Comparison of ENCODE assay signal across 8 mouse cellular contexts in the genomic region with DNA sequence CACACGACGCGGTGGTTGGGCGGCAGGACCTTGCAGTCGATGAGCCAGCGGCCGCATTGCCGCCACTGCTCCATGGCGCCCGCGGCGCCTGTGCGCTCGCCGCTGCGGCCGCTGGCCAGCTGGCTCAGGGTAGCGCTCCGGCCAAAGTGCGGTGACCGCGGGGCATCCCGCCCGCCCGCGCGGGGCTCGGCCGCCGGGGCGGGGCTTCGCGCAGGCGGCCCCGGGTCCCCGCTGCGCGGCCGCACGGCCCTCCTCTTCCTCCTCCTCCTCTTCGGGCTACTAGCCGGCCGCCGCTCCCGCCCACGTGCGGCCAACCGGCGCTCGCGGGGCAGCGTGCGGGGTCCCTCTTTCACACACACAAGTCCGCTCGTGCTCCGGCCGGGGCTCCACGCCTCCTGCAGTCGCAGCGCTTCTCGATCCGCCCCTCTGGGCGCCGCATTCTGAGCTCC. TPM values are rescaled to one million over a fixed set of nuclear protein-coding genes. Genes with fewer than 3 reads are reported as not detected.
DNase-seq lines count a peak whose midpoint lies in the region; ATAC-seq and TF ChIP-seq lines count a peak whose summit lies in the region.

No protein-coding gene starts in this region.

- peak overlapping the region; percentile 99 for H3K4me2 ChIP-seq in forebrain, embryonic 14.5 days (ENCODE audit: low read length)
- H3K4me2 ChIP-seq in lung, postnatal 0 days (replicated peaks; ENCODE audit: low read depth, low read length): peak overlapping the region; percentile 94

- ATAC-seq in forebrain, embryonic 14.5 days: peak; percentile 36
- ATAC-seq in lung, postnatal 0 days: peak; percentile 48
- ATAC-seq in megakaryocyte-erythroid progenitor cell, adult 5-6 weeks (replicated peaks; ENCODE audit: low FRiP score, low TSS enrichment, poor library complexity, severe bottlenecking): no peak
- ATAC-seq in erythroid progenitor cell, adult 5-6 weeks (replicated peaks; ENCODE audit: low FRiP score, poor library complexity, severe bottlenecking): no peak

- under 1% methylated on average over 62 of the region's 64 CpGs for WGBS in forebrain, embryonic 14.5 days
- 0% methylated on average over 56 of the region's 64 CpGs for WGBS in lung, postnatal 0 days

- no peak for DNase-seq in left cerebral cortex, adult 2 months (ENCODE audit: extremely low spot score in 1 of 2, low spot score in 2 of 2)
- no peak for DNase-seq in left cerebral cortex, adult 9 months (ENCODE audit: low spot score in 2 of 2)
- peak; percentile 79 for DNase-seq in adrenal gland, postnatal 10 days
- peak; percentile 47 for DNase-seq in forebrain, embryonic 14.5 days (ENCODE audit: low spot score)
- DNase-seq in kidney, adult 8-10 months: peak; percentile 76 to 80
- no peak for DNase-seq in lung, postnatal 0 days (ENCODE audit: low spot score)

- peak overlapping the region; percentile 85 for H3K4me3 ChIP-seq in left cerebral cortex, adult 2 months
- peak overlapping the region; percentile 90 for H3K4me3 ChIP-seq in forebrain, embryonic 14.5 days (ENCODE audit: low read depth, low read length)
- H3K4me3 ChIP-seq in lung, postnatal 0 days (ENCODE audit: low read depth, low read length): peak overlapping the region; percentile 71

- H3K9me3 ChIP-seq in forebrain, embryonic 14.5 days (replicated peaks; ENCODE audit: control insufficient read depth, low read length): no peaks in the 10 kb centered on the region
- no peaks in the 10 kb centered on the region for H3K9me3 ChIP-seq in lung, postnatal 0 days (ENCODE audit: low read length)

- H3K27ac ChIP-seq in left cerebral cortex, adult 2 months: peak overlapping the region; percentile 77; the same call in 1 of the 2 replicates
- peak overlapping the region; percentile 82 for H3K27ac ChIP-seq in forebrain, embryonic 14.5 days (ENCODE audit: low read depth, low read length)
- peak overlapping the region; percentile 87 for H3K27ac ChIP-seq in lung, postnatal 0 days (ENCODE audit: low read length)

- TF ChIP-seq EP300 in lung, postnatal 0 days (IDR thresholded peaks at IDR 0.05): no peak

- peak overlapping the region; percentile 94 for H3K9ac ChIP-seq in forebrain, embryonic 14.5 days (ENCODE audit: low read length)
- H3K9ac ChIP-seq in lung, postnatal 0 days (replicated peaks; ENCODE audit: low read depth): peak overlapping the region; percentile 73

- no peak for TF ChIP-seq CTCF in left cerebral cortex, adult 2 months (IDR thresholded peaks at IDR 0.05)
- no peak for TF ChIP-seq CTCF in lung, postnatal 0 days (IDR thresholded peaks at IDR 0.05)

- peaks cover 33% of the 10 kb centered on the region for H3K4me1 ChIP-seq in forebrain, embryonic 14.5 days (ENCODE audit: control insufficient read depth, insufficient read depth, low read length)
- peaks cover 33% of the 10 kb centered on the region for H3K4me1 ChIP-seq in lung, postnatal 0 days (ENCODE audit: insufficient read depth, low read depth, low read length)

- intact Hi-C loops in left cerebral cortex, adult 2 months (cut with DNase I): no loop called here

- H3K36me3 ChIP-seq in forebrain, embryonic 14.5 days (ENCODE audit: control insufficient read depth, insufficient read depth, low read length): no peaks in the 10 kb centered on the region
- no peaks in the 10 kb centered on the region for H3K36me3 ChIP-seq in lung, postnatal 0 days (ENCODE audit: insufficient read depth, low read length)

- no peaks in the 10 kb centered on the region for H3K27me3 ChIP-seq in forebrain, embryonic 14.5 days (replicated peaks; ENCODE audit: control insufficient read depth, insufficient read depth, low read length)
- H3K27me3 ChIP-seq in lung, postnatal 0 days (replicated peaks; ENCODE audit: insufficient read depth, low read length): no peaks in the 10 kb centered on the region

RNA-seq across cellular contexts. Expression of a gene that starts 0.4 kb away (rescaled TPM):
- total RNA-seq in left cerebral cortex, adult 2 months (2021): 10 to 100 TPM; 10.2 to 10.5 TPM
- total RNA-seq in adrenal gland, postnatal 10 days (2021): 10 to 100 TPM; 21.5 to 29.6 TPM
- 7.4 and 8.9 TPM in 2 replicates for polyA plus RNA-seq in forebrain, embryonic 14.5 days (2014; fragmentation: Nextera tagmentation; extraction: Ambion mirVana)
- 11.8 and 12.1 TPM in 2 replicates for polyA plus RNA-seq in lung, postnatal 0 days (2015; fragmentation: Nextera tagmentation; extraction: Ambion mirVana)
- total RNA-seq in megakaryocyte-erythroid progenitor cell, adult 5-6 weeks (2014; fragmentation: Nextera tagmentation): 9.0 and 15.9 TPM in 2 replicates
- total RNA-seq in megakaryocyte-erythroid progenitor cell, adult 5-6 weeks (2017): 5.0 and 7.5 TPM in 2 replicates
- total RNA-seq in erythroid progenitor cell, adult 5-6 weeks (2015; ENCODE audit: low replicate concordance): 1.7 and 3.6 TPM in 2 replicates
- total RNA-seq in erythroid progenitor cell, adult 5-6 weeks (2017; ENCODE audit: low replicate concordance): 2.2 and 10.7 TPM in 2 replicates

RNA-seq across cellular contexts. Expression of a gene that starts 15.7 kb away (rescaled TPM):
- 10 to 100 TPM; 26.7 to 27.6 TPM for total RNA-seq in left cerebral cortex, adult 2 months (2021)
- total RNA-seq in adrenal gland, postnatal 10 days (2021): 1 to 10 TPM; 4.8 to 5.7 TPM
- polyA plus RNA-seq in forebrain, embryonic 14.5 days (2014; fragmentation: Nextera tagmentation; extraction: Ambion mirVana): 34.3 and 38.1 TPM in 2 replicates
- 3.4 and 3.8 TPM in 2 replicates for polyA plus RNA-seq in lung, postnatal 0 days (2015; fragmentation: Nextera tagmentation; extraction: Ambion mirVana)
- total RNA-seq in megakaryocyte-erythroid progenitor cell, adult 5-6 weeks (2014; fragmentation: Nextera tagmentation): not detected in 2 replicates
- 0.52 TPM in 1 of 2 replicates, not detected in the other for total RNA-seq in megakaryocyte-erythroid progenitor cell, adult 5-6 weeks (2017)
- not detected in 2 replicates for total RNA-seq in erythroid progenitor cell, adult 5-6 weeks (2015; ENCODE audit: low replicate concordance)
- total RNA-seq in erythroid progenitor cell, adult 5-6 weeks (2017; ENCODE audit: low replicate concordance): 1.2 TPM in 1 of 2 replicates, not detected in the other

Comparison
In these comparisons a context has a peak if more than half of its experiments do, and no peak if none do; other contexts are left out.
1. DNase-seq: peak in adrenal gland, postnatal 10 days (single experiment), forebrain, embryonic 14.5 days (single experiment) and kidney, adult 8-10 months (2 of 2); none in left cerebral cortex, adult 2 months (0 of 2), left cerebral cortex, adult 9 months (0 of 2) and lung, postnatal 0 days (single experiment).
2. ATAC-seq: peak in forebrain, embryonic 14.5 days (single experiment) and lung, postnatal 0 days (single experiment); none in megakaryocyte-erythroid progenitor cell, adult 5-6 weeks (single experiment) and erythroid progenitor cell, adult 5-6 weeks (single experiment).
3. RNA of a gene that starts 15.7 kb away (total RNA-seq): 26.7 to 27.6 TPM in left cerebral cortex, adult 2 months; 4.8 to 5.7 TPM in adrenal gland, postnatal 10 days, 0.52 TPM in megakaryocyte-erythroid progenitor cell, adult 5-6 weeks and 1.2 TPM in erythroid progenitor cell, adult 5-6 weeks; every median in the first group is over 4 times any median in the second.
4. Peak in every context shown above with its lines, with median percentiles within 50 percentile points of each other: H3K27ac ChIP-seq and H3K4me3 ChIP-seq.